Mouse (Mus musculus): ENCODE measurements at regions not wholly inside any gene's neighbourhood (a gene's known extent, or its start where the extent isn't known, plus 50 kb on each side); places are given as distances from the start of the nearest gene placed in this dataset.

GRCm38 (mm10) chr8:30946154-30947065 lies 2482.1 kb upstream of the 5930422O12Rik start:
- DNase-seq: peak; percentile 46 to 59

- DNase-seq: no peak
Observed at GRCm38 (mm10) chr8:30952818-30953217, 2475.7 kb upstream of the 5930422O12Rik start.

GRCm38 (mm10) chr8:30959436-30960180 lies 2468.9 kb upstream of the 5930422O12Rik start:
- no peak for DNase-seq

DNA sequence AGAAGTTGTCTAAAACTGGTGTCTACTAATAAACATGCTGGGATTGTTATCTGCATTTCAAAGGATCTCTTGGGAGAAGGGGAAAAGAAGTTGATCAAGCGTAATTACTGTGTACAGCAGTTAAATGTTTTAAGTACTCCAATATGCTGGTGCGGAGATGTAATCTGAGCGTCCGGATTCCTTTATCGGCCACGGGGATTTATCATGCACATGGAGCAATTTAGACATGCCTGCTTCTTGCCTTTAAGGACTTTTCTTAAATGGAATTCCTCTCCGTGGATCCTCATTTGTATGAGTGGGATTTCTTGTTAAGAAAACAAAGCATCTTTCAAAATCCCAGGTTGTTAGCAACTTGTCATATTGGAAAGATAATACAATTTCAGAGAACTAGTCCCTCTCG lies 2468.0 kb upstream of the 5930422O12Rik start:
- DNase-seq: no peak

DNA sequence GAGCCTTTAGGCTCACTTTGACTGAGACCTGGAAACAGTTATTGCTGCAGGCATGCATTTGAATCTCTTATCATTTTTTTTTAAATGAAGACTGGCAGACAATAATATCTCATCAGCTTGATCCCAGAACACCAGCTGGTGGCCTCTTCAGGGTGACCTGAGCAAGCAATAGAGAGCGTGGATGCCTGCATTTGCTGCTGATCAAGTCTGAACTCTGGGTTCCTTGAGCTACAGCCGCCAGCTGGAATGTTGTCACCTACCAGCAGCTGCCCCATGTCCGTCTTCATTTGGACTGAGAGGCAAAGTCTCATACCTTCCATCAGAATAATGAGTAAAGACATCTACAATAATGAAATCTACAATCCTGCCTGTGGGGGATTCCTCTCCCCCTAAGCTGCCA lies 2466.3 kb upstream of the 5930422O12Rik start:
- peak; percentile 11 to 16 for DNase-seq

DNA sequence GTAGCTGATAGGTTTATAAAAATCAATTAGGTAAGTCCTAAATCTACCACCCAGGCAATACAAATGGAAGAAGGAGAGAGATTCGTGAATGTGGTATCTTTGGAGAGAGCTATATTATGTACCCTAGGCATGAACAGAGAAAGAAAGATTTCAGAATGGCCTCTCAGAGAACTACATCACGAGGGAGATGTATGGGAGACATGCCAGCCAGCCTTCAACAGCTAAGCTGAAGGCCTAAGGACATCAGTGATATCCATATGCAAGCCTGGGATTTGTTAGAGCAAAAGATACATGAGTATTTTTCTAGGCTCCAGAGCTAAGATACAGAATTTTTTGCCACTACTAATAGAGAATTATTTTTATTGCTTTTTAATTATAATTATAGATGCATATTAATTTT lies 2445.7 kb upstream of the 5930422O12Rik start:
- DNase-seq: no peak

DNA sequence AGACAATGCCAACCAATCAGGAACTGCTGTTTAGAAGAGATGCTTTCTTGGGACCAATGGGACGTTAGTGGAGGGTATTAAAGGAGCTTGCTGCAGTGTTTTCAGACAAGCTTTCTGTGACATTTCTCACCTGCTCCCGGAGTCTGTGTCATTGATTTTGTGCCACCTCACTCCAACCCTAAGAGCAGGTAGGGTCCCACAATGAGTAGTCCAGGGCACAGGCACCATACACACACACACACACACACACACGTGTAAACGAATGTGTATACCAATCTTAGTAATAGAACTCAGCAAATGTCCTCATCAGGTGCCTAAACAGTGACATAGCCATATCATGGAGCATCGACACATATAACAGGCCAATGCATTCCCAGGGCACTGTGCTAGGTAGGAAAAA lies 2440.5 kb upstream of the 5930422O12Rik start:
- DNase-seq: no peak

- DNase-seq: no peak
Observed at GRCm38 (mm10) chr8:30998657-30999056, 2429.9 kb upstream of the 5930422O12Rik start.

DNA sequence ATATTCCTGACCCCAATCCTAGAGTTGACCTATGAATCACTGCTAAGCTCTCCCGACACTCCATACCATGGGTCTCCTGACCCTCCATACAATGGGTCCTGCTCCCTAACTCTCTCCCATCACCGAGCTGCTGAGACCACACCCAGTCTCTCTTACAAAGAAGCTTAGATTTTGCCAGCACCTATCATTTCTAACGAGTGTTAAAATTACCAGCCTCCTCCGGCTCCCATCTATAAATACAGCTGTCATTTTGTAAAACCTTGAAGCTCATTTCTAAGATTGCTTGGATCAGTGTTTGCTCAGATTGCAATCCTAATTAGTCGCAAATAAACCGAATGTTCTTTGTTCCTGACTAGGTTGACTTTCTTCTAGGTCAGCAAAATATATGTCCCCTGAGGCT lies 2428.4 kb upstream of the 5930422O12Rik start:
- DNase-seq: no peak

DNA sequence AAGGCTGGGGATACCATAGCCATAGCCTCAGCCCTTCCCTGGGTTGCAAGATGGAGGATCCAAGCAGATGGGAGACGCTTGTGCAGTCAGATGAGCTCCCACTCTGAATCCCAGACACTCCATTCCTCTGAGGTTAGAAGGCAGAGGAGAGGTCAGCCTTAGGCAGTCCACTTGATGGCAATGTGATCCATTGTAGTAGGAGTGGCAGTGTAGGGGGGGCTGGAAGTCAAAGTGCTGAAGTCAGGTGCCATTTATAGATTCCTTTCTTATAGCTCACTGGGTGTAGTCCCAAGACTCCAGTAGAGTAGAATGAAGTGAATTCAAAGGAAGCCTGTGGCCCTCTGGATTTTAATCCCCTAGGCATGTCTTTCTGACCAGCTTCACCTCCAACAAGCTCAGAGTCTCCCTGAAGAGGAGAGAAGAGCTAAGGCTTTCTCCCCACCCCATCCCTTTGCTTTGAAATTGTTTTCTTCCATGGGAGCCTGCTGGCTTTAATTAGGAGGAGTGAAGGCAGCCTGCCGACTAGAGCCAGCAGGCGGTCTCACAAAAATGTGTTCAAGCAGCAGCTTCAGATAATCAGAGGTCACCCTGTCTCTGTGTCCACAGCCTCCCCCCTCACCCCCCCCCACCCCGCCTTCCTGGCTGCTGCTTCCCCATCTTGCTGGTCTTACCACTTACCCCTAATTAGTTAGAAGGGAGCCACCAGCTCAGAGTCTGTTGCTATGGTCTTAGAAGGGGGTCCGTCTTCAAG lies 2426.4 kb upstream of the 5930422O12Rik start:
- DNase-seq: peak in 1 of 2 experiments; percentile 13

DNA sequence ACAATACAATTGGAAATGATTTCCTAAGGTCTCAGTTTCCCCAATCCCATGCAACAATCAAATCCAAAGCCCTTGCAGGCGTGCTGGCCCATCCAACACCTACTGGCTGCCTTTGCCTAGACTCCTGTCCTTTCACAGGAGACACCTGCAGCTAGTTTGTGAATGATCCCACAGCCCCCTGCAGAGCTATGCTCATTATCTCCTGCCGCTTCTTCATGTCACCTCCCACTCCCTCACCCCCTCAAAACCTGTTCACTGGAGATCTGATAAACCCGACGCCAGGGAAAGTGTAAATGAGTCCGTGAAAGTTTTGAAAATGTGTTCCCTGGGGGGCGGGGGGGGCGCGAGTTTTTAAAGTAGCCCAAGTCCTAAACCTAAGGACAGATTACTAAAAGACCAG lies 2420.2 kb upstream of the 5930422O12Rik start:
- no peak for DNase-seq

- no peak for DNase-seq
Observed at GRCm38 (mm10) chr8:31012068-31012467, 2416.4 kb upstream of the 5930422O12Rik start.

- peak; percentile 88 to 91 for DNase-seq
Observed at GRCm38 (mm10) chr8:31031721-31032591, 2396.6 kb upstream of the 5930422O12Rik start.

DNA sequence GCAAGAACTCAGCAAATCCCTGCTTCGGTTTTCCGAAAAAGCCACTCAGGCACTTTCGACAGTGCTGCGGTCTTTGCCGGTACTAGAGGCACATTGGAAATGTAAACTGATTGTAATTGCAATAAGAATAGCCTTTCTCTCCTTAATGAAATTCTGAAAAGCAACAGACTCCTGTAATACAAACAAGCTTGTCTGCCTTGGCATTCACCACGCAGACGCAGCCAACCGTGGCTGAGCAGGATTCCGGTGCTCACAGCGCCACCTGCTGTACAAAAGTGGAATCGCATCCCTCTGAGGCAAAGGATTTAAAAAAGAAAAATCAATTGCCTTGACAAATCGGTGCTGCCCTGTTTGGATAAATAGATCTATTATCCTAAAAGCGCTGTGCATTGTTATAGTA lies 2395.2 kb upstream of the 5930422O12Rik start:
- DNase-seq: peak; percentile 95 to 97

- no peak for DNase-seq
Observed at GRCm38 (mm10) chr8:31036892-31037291, 2391.6 kb upstream of the 5930422O12Rik start.

Measured in cerebellum, postnatal 10 days (tissue).